Mouse (Mus musculus) megakaryocyte, adult 5-6 weeks (primary cell): ENCODE measurements around the gene Psrc1. TPM values are rescaled to one million over a fixed set of nuclear protein-coding genes. Genes with fewer than 3 reads are reported as not detected.

Experiments
- ATAC-seq: 2 replicates; pipeline ENCODE4 v1.8.0; 2016; ENCODE audit warnings: mild to moderate bottlenecking, inconsistent platforms; ENCODE audit not compliant: poor library complexity, severe bottlenecking
- total RNA-seq, 2 experiments: library from RNA; stranded (forward) in 1 of 2; stranded (reverse) in 1 of 2; fragments of 153-499, 151-499 nt in 1 of 2; fragments of 221-1000, 200-1000 nt in 1 of 2; gene quantifications; 2 replicates each; pipeline versions ENCODE4 v1.2.3 to v1.2.4; 2015 to 2017

Psrc1 gene
- total RNA-seq, 2 experiments from 2014 or later = 12.2 to 15.4 TPM

- no peak for ATAC-seq
Observed at GRCm38 (mm10) chr3:108384425-108384824, 786 bp downstream of the Psrc1 start.

DNA sequence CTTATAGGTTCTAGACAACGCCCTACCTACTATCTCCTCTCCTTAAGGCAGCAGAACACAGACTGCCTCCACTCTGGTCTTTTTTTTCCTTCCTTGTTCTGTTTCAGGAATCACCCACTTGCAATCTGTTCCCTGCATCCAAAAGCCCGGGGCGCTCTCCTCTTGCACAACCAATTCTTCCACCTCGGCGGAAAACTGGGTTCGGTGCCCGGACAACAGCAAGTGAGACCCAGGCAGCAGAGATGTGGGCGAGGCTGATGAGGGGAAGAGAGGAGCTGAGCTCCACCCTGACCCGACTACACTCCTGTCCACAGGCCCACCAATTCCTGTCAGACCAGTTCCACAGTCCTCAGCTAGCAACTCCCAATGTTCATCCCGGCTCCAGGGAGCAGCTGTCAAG is 2.5 kb downstream of the Psrc1 start:
- no peak for ATAC-seq

GRCm38 (mm10) chr3:108389111-108389545 is 5.5 kb downstream of the Psrc1 start:
- ATAC-seq = peak; percentile 100

DNA sequence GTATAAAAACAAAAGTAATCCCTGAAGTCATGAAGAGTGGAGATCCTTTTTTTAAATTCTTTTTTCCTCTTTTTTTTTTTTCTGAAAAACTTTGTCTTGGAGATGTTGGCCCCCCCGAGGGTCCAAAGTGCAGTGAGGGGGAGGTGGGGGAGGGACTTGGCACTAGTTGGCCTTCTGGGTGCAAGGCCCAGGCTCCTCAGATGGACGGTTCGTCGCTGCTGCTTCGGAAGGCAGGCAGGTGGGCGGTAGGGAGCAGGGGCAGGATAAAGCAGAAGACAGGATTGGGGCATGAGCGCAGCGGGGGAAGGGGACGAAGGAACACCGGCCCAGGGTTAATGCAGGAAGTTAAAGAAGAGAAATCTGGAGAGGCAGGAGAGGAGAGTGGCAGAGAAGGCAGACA is 8.7 kb downstream of the Psrc1 start:
- ATAC-seq = no peak

DNA sequence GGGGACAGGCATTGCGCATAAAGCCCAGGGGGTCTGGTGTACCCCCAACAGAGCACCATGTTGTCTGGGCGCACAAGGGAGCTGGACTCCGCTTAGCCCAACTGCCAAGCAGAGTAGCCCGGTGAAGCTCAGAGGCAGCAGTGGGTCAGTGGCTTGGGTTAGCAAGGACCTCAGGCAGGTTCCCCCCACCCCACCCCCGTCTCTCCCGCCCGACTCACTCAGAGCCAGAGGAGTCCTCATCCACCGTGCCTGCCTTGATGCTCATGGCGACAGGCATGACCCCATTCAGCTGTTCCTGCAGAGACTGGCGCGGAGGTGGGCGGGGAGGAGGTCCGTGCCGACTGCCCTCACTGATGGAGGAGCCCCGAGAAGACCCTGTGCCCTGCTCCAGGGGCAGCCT is 9.2 kb downstream of the Psrc1 start:
- ATAC-seq = no peak

GRCm38 (mm10) chr3:108398281-108398680 is 14.6 kb downstream of the Psrc1 start:
- ATAC-seq = no peak

- no peak for ATAC-seq
Observed at GRCm38 (mm10) chr3:108400442-108400841, 16.8 kb downstream of the Psrc1 start.

GRCm38 (mm10) chr3:108401692-108402527 is 18.3 kb downstream of the Psrc1 start:
- peak; percentile 97 for ATAC-seq

- no peak for ATAC-seq
Observed at GRCm38 (mm10) chr3:108402528-108402920, 18.9 kb downstream of the Psrc1 start.

DNA sequence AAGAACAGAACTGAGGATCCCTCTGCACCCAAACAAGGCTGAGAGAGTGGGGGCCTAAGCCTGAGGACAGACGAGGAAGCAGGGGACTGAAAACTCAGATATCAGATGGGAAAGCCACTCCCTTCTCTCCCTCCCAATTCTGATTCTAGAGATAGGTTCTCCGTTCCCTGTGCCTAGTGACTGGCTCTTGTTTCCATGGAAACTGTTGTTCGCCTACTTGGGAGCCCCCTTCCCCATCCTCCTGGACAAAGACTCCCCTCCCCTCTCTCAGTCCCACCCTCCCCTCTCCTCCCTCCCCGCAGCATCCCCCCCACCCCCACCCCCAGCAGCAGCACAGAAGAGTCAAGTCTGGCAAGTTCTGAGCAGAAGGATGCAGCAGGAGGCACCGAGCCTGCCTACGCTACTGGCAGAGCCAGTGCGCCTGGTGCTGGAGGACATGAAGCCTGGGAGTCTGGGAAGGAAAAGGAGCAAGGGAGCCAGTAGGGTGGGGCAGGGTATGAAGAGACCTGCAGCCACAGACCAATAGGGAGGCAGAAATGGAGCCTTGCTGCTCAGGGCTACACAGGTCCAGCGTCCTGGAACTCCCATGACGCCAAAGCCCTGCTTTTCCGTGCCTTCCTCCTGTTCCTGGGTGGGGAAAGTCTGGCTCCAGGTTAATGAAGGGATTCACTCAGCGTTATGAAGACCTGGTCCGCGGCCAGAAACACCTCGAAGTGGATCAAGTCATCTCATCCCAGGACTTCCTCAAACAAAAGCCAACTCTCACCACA is 22.1 kb downstream of the Psrc1 start:
- ATAC-seq = no peak

- no peak for ATAC-seq
Observed at GRCm38 (mm10) chr3:108406306-108406885, 22.8 kb downstream of the Psrc1 start.

- ATAC-seq = no peak
Observed at GRCm38 (mm10) chr3:108408517-108409008, 24.9 kb downstream of the Psrc1 start.

- ATAC-seq = no peak
Observed at GRCm38 (mm10) chr3:108409656-108410358, 26.2 kb downstream of the Psrc1 start.

GRCm38 (mm10) chr3:108410359-108410714 is 26.7 kb downstream of the Psrc1 start:
- ATAC-seq = no peak

DNA sequence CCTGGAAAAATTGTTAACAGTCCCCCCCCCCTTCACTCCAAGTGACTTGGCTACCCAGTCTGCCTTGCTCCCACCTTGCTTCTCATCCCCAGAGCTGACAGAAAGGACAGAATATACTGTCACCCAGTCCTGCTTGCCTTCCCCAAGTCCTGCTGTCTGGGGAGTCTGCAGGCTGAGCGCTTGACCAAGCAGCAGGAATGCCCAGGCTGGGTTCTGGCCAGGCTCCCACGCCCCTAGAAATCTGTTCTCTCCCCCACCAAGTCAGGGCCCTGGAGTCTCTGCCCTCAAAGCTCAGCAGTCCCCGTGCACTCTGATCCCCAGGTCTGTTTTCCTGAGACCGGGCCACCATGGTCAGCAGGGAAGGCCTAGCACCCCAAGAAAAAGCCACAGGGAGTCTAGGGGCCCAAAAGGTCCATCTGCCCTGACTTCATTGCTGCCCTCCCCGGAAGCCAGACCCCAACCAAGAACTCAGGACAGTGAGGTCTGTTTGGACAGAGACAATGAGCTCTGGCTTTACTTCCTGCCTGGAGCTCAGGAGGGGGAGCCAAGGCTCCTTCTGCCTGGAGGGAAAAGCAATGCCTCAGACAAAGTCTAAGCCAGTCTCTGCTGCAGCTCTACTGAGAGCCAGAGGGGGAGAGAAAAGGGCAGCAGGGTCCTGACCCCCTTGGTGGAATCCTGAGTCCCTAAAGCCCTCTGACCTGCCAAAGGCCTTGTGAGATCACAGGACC is 27.6 kb downstream of the Psrc1 start:
- no peak for ATAC-seq

DNA sequence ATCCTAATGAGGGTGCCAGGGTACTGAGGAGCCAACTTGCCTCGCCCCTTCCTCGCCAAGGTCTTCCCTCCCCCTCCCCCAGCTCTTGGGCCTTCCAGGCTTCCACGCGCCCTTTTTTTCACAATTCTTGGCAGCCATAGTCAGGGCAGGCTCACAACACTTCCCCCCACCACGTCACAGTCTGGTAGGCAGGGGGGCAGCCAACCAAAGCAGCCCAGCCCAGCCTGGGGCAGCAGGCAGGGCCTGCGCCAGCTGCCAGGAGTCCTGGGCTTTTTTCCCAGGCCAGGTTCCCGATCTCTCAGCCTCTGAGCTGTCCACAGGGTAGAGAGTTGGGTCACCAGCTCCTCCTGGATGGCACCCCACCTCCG is 28.1 kb downstream of the Psrc1 start:
- ATAC-seq = no peak

GRCm38 (mm10) chr3:108413634-108414360 is 30.2 kb downstream of the Psrc1 start:
- ATAC-seq = no peak

DNA sequence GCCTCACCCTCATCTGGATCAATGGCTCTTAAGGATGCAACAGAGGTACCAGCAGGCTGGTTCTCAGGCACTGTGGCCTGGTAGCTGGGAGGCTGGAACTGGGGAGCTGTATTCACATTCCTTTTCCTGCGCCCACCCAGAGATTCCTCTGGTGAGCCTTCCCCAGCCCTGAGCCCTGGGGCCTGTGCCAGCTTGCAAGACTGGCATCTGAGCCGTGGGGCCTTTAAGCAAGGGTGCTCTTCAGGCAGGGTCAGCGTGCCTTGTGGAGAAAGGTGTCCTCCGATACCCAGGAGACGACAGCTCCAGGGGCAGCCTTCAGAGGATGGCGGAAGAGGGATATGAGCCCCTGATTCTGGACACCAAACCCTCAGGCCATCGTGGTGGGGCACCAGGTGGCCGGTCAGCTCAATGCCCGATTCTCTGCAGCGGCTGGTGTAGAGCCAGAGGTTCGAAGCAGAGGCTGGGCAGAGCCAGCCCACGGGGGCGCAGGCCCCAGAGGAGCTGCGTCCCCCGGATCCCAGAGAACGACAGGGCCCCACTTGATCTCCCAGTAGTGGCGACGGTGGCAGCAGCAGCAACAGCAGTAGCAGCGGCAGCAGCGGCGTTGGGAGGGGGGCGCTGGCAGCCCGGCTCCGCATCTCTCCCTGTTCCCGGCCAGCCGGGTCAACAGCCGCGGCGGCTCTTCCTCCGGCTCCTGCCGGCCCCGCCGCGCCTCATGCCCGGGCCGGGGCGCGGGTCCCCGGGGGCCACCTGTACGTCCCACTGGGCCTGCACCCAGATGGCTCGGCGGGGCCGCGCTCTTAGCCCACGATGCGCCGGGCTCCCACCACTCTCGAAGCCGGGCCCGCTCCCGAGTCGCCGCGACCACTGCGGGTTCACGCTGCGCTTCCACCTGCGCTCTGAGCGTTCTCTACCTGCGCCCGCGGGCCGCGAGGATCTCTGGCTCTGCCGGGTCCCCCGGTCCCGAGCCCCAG is 31.5 kb downstream of the Psrc1 start, which contains the start of gene Celsr2:
Gene Celsr2, minus strand, starts transcription at position 696 of the 974 bp plus-strand sequence.
- ATAC-seq = 0 out of 2 replicates have a peak, but pooled peaks have one; percentile 17
